Mouse (Mus musculus): ENCODE data around the gene St3gal5.
A peak's percentile ranks its signal among the peaks of the same experiment; 100 is the strongest.

DNA sequence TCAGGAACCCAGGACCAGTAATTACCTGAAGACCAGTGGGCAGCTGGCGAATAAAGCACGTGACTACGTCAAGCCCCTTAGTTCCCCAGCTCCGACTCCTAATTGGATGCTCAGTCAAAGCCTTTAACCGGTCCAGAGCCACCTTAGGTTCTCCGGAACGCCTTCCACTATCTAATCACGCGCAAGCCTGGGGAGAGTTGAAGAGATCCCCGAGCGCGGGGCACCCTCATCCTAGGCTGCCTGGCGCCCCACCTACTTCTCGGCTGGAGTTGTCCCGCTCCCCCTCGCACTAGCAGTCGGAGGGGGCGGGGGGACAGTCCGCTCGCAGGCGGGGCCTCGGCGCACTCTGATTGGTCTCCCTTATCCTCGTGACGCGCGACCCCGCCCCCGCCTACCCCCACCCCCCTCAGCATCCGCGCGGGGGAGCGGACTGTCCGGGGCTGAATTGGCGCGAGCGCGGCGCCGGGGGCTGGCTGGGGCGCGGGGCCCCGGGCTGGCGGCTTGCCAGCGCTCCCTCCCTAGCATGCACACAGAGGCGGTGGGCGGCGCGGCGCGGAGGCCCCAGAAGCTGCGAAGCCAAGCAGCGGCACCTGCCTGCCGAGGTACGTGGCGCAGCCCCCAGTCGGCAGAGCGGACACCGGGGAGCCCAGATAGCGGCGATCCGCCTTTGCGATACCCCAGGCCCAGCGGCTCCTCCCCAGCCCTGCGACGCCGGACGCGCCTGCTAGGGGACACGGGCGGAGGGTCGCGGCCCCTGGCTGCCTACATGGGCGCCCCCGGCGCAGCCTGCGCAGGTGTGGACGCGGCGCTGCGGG lies at the start of gene St3gal5:
- TF ChIP-seq CTCF (IDR thresholded peaks at IDR 0.05; ENCODE audit: control insufficient read depth, insufficient read depth, insufficient read length) (no peak), CEBPB (IDR thresholded peaks at IDR 0.05; ENCODE audit: low read depth) (no peak), USF1 (IDR thresholded peaks at IDR 0.05; ENCODE audit: low read depth) (peak; percentile 70), MYOD1 (IDR thresholded peaks at IDR 0.05; ENCODE audit: control insufficient read depth, insufficient read length, low read depth) (no peak)
